Mouse (Mus musculus): ENCODE results near the gene Pld1. TPM values are rescaled to one million over a fixed set of nuclear protein-coding genes. Genes with fewer than 3 reads are reported as not detected.
A peak's percentile ranks its signal among the peaks of the same experiment; 100 is the strongest.

Pld1 gene
- total RNA-seq, 2 experiments from 2014 or later = 9.0 to 10.7 TPM

GRCm38 (mm10) chr3:27991100-27991703, 52.7 kb downstream of the Pld1 start:
- no peak for DNase-seq

DNA sequence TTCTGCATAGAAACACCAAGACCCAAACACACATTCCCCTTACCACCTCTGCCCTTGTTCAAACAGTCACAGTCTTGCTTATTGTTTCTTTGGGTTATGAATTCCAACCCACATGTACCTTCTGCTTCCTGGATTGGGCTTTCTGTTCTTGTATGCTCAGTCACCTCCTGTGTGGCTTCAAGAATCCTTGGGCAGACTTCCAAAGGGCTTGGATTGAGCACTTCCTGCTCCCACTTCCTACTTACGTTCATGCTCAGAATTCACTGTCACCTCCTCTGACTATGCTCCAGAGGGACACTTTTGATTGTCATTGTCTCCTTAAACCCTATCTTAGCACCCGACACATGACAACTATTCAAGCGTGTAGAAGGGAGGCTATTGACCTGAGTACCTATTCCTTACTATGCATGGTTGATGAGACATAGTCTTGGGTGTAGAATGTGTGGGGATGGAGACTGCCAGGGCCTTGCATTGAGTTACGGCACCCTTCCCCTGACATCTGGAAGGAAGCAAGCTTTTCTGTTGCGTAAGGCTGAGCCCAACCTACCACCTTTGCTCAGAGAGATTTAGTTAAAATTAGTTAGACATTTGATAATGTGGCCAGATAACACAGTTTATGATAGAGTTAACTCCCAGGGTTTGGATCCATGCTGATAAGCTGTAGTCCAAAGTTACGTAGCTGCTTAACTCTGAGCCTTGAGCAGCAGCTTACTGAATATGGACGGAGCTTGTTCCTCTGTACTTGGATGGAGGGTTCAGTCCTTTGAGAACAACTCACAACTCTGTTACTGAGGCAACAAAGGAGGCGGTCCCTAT, 55.9 kb downstream of the Pld1 start:
- no peak for DNase-seq

- DNase-seq = no peak
These were observed 65.8 kb downstream of the Pld1 start for GRCm38 (mm10) chr3:28004321-28004720.

DNA sequence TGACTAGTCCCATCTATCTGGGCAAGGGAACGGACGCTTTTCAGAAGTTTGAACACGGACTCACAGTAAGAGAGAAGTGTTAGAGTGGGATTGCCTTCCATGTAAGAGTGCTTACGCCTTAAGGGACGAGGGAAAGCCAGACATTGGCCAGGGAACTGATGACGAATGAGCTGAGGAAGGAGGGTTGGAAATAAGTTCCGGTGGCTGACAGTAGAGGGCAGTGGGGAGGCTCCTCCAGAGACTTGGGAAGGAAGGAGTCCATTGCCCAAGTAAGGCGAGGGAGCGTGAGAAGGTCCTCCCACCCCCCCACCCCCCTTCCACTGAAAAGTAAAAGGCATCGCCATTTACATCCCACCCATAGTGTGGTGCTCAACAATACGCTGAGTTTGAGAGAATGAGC, 69.2 kb downstream of the Pld1 start:
- DNase-seq = no peak

- DNase-seq = no peak
These were observed 69.9 kb downstream of the Pld1 start for GRCm38 (mm10) chr3:28008369-28008768.

GRCm38 (mm10) chr3:28012177-28012576, 73.7 kb downstream of the Pld1 start:
- DNase-seq = no peak

- DNase-seq = no peak
These were observed 74.9 kb downstream of the Pld1 start for GRCm38 (mm10) chr3:28013441-28013840.

DNA sequence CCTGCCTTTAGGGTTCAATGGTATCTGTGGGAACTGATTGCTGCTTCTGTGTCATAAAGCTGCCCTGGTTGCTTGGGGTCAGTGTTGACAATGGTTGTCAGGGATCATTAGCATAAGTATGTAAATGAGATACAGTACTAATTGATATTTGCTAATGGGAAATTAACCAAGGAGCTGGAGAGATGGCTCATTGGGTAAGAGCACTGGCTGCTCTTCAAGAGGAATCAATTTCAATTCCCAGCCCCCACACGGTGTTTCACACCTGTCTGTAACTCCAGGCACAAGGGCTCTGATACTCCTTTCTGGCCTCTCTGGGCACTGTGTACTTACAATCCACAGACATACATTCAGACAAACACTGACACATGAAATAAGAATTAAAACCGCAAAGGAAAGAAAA, 78.5 kb downstream of the Pld1 start:
- no peak for DNase-seq

DNA sequence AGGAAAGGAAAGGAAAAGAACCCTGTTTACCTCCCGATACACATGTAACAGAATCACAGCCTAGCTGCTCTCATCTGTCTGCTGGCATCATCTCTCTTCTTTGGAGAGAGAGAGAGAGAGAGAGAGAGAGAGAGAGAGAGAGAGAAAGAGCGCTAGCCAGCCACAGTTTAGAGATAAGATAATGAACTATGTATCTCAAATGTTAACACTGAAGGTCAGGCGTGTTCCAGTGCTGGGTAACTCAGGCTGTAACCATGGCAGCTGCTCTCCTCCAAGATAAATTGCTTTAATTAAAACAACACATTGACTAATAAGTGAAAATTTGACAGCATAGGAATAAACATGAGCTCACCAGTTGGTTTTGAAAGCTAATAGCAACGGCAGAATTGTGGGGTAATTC, 81.2 kb downstream of the Pld1 start:
- no peak for DNase-seq

- no peak for DNase-seq
These were observed 81.9 kb downstream of the Pld1 start for GRCm38 (mm10) chr3:28020404-28020803.

- DNase-seq = no peak
These were observed 83.7 kb downstream of the Pld1 start for GRCm38 (mm10) chr3:28022191-28022590.

GRCm38 (mm10) chr3:28026876-28027275, 88.4 kb downstream of the Pld1 start:
- no peak for DNase-seq

DNA sequence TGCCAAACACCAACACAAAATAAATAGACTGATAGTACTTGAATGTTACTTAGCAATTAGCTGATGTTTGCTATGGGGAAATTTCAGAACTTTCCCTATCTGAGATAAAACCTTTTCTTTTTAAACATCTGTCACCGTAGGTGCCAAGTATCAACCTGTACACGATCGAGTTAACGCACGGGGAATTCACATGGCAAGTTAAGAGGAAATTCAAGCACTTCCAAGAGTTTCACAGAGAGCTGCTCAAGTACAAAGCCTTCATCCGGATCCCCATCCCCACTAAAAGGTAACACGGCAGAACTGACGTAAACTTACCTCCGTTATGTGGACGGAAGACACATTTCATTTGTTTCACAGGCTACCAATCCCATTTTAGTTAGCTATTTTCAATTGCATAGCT, 90.0 kb downstream of the Pld1 start:
- DNase-seq = no peak

GRCm38 (mm10) chr3:28030860-28031259, 92.4 kb downstream of the Pld1 start:
- no peak for DNase-seq

DNA sequence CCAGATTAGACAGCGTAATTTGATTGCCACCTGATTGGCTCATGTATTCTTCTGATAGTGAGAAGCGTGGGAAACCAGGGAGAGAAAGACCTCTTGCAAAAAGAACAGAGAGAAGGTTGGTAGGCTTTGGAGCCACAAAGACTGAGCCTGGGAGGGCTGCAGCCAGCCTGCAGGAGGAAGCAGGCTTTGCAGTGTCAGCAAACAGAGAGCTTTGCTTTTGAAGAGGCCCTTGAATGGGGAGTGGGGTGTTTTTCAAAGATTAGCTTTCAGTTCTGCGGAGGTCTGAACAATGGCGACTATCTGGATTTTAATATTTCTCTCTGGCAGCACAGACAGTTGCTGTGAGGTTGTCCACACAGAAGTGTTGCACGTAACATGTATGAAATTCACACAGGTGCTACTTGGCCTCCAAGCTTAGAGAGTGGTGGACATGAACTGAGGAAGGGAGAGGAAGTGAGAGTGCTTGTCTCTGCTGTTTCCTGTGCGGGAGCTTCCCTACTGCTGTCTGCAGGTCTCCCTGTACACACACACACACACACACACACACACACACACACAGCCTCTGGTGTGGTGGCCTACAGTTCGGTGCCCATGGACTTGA, 93.2 kb downstream of the Pld1 start:
- DNase-seq = no peak

DNA sequence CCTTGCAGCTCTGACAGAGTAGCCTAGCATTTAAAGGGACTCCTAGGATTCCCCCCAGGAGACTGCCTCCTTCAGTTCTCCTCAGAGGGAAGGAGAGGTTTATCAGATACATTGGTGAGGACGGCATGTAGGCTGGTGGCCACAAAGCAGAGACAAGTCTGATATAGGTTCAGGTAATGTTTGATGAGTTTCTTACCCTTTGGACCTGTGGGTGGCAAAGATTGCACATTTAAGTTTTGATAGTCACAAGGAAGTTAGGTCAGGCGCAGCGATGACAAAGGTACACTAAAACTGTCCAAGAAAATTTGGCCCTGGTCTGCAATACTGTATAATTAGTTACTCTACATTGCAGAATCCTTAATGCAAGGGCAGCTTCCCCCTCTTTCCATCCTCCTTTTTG, 95.4 kb downstream of the Pld1 start:
- no peak for DNase-seq

DNA sequence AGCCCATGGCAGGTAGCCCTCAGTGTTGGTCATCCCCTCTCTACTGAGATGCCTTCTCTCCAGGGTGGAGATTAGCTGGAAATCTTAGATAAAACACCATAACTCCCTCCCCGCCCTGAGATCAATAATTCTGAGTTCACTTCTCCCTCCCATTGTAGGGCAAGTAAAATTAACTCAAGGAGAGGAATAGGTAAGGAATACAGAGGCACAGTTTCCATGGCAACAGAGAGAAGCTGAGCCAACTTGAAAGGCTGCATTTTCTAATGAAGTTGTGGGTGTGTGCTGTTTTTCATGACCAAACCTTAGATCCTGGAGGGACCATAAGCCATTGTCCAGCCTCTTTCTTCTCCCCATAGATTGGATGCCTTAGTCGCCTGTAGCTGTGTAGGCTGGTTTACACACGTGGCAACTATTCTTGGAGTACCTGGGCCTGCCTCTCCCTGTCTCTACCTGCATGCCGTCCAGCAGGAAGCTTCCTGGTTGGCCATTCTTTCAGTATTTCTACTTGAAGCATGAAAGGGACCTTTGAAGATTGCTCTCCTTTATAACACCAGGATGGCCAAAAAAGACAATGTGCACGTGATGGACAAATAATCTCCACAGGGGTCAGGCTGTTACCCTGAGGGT, 96.3 kb downstream of the Pld1 start:
- DNase-seq = no peak

- no peak for DNase-seq
These were observed 98.9 kb downstream of the Pld1 start for GRCm38 (mm10) chr3:28037320-28037932.

DNA sequence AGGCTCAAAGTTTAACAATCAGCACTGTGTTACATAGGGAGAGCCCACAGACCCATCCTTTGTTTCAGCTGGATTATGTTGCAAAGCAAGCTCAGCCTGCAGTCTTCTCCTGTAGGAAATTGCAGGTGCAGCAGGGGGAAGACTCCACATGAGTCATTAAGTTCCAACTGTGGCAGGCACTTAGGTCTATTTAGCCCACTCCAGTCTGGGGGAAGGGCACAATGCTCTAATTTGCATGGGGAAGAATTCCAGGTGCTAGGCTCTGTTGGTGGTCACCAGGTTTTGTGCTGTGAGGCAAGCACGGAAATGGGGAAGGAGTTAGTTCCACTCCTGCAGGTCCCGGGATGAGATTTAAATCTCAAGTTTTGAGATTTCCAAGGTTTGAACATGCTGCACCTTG, 99.6 kb downstream of the Pld1 start:
- no peak for DNase-seq

DNA sequence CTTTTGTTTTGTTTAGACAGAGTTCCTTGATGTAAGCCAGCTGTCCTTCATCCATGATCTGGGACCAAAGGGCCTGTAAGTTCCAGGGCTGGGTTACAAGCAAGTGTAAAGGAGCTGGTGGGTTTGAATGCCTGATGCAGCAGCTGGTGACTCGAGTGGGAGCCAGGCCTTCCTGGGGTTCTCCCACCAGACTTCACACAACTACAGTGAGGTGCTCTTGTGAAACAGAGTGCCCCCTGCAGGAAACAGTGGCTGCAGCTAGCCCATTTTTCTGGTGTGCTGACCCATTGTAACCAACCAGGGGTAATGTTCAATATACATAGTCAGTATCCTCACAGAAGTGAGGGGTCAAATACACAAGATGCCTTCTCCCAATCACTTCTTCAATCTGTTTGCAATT, 101.3 kb downstream of the Pld1 start:
- DNase-seq = peak; percentile 15

- DNase-seq = no peak
These were observed 102.7 kb downstream of the Pld1 start for GRCm38 (mm10) chr3:28041236-28041635.

DNA sequence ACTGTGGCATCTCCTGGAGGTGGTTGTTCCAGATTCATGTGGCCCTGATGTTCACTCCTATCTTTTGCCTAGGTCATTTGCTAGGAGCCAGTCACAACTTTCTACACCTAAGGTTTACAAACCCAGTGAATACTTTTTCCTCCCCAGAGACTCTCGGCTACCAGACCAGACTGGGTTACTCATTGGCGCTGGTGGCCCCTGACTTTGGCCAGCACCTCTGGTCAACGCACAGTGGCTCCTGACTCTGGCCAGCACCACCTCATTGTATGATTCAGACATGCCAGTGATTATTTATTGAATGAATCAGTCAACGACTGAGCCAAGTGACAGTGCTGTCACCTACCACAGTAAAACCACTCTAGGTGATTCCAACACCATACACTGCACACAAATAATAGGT, 103.9 kb downstream of the Pld1 start:
- no peak for DNase-seq

DNA sequence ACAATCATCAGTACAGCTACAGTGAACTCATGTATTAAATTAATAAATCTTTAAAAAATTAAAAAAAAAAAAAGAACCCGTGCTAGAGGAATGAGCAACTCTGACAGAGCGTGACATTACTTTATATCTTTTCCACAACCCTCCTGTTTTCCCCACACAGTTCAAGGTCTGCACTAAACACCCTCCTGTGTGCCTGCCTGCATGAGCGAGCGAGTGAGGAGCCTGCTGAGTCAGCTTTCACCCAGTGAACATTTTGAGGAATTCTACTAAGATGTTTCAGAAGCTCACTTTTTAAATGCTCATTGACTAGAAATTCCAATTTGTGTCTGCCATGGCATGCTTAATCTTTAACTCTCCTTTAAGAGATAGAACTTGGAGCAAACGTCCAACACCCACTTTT, 109.1 kb downstream of the Pld1 start:
- DNase-seq = no peak

Data from gastrocnemius, postnatal 10 days (tissue).